In genomic region chr4:106562837-106563790, GRCm38 (mm10) we compare ENCODE assay signal across 8 mouse cellular contexts. TPM values are rescaled to one million over a fixed set of nuclear protein-coding genes. Genes with fewer than 3 reads are reported as not detected.
DNase-seq lines count a peak whose midpoint lies in the region; ATAC-seq and TF ChIP-seq lines count a peak whose summit lies in the region.

No protein-coding gene starts in this region.

- TF ChIP-seq POLR2A in bone marrow macrophage, adult 2 months (IDR thresholded peaks at IDR 0.05; ENCODE audit: borderline replicate concordance, low read depth, low read length), result no peak
- no peak for TF ChIP-seq POLR2A in kidney, adult 2 months (IDR thresholded peaks at IDR 0.05; ENCODE audit: low read depth, low read length)

- peaks cover 23% of the 10 kb centered on the region for H3K4me1 ChIP-seq in bone marrow macrophage, adult 2 months (ENCODE audit: control insufficient read depth, insufficient read depth, low read length)
- H3K4me1 ChIP-seq in embryonic facial prominence, embryonic 13.5 days, result peaks cover 32% of the 10 kb centered on the region
- H3K4me1 ChIP-seq in kidney, adult 2 months (ENCODE audit: control insufficient read depth, insufficient read depth, low read length), result peaks cover 17% of the 10 kb centered on the region
- H3K4me1 ChIP-seq in midbrain, embryonic 10.5 days, result peaks cover 46% of the 10 kb centered on the region

- peak overlapping the region; percentile 84 for H3K9ac ChIP-seq in embryonic facial prominence, embryonic 13.5 days

- DNase-seq in kidney, adult 2 months, result peak; percentile 80
- DNase-seq in midbrain, embryonic 10.5 days (ENCODE audit: low spot score), result peak; percentile 75
- DNase-seq in urinary bladder, postnatal 4 days (ENCODE audit: low spot score in 2 of 2), result no peak
- no peak for DNase-seq in adipocyte (ENCODE audit: low spot score)
- DNase-seq in urinary bladder, adult 2 months (ENCODE audit: low spot score), result no peak

- H3K27me3 ChIP-seq in embryonic facial prominence, embryonic 13.5 days, result no peaks in the 10 kb centered on the region
- no peaks in the 10 kb centered on the region for H3K27me3 ChIP-seq in kidney, adult 2 months (replicated peaks; ENCODE audit: control insufficient read depth, insufficient read depth, low read length)
- peaks cover 40% of the 10 kb centered on the region for H3K27me3 ChIP-seq in midbrain, embryonic 10.5 days (ENCODE audit: low read depth, poor library complexity, severe bottlenecking)

- WGBS in embryonic facial prominence, embryonic 13.5 days, result 56% methylated on average over 9 of the region's 9 CpGs
- WGBS in kidney, adult 2 months, result 53% methylated on average over 9 of the region's 9 CpGs
- WGBS in midbrain, embryonic 10.5 days, result 44% methylated on average over 9 of the region's 9 CpGs

- peak overlapping the region; percentile 83 for H3K4me2 ChIP-seq in embryonic facial prominence, embryonic 13.5 days

- 0 out of 2 replicates have a peak overlapping the region, but pooled peaks have one; percentile 18 for H3K27ac ChIP-seq in bone marrow macrophage, adult 2 months (ENCODE audit: insufficient read depth, low read depth, low read length)
- H3K27ac ChIP-seq in embryonic facial prominence, embryonic 13.5 days, result no peak overlapping the region
- 0 out of 2 replicates have a peak overlapping the region, but pooled peaks have one; percentile 29 for H3K27ac ChIP-seq in kidney, adult 2 months (ENCODE audit: insufficient read depth, low read depth, low read length)
- peak overlapping the region; percentile 53 for H3K27ac ChIP-seq in midbrain, embryonic 10.5 days (replicated peaks)

- peaks cover 39% of the 10 kb centered on the region for H3K36me3 ChIP-seq in embryonic facial prominence, embryonic 13.5 days
- H3K36me3 ChIP-seq in kidney, adult 2 months (ENCODE audit: control insufficient read depth, insufficient read depth, low read length), result no peaks in the 10 kb centered on the region; the same call in 1 of the 2 replicates
- H3K36me3 ChIP-seq in midbrain, embryonic 10.5 days, result peaks cover 52% of the 10 kb centered on the region

- TF ChIP-seq CTCF in bone marrow macrophage, adult 2 months (IDR thresholded peaks at IDR 0.05; ENCODE audit: low read depth, low read length), result no peak
- no peak for TF ChIP-seq CTCF in kidney, adult 2 months (conservative IDR thresholded peaks at IDR 0.05; ENCODE audit: insufficient read depth, insufficient read length, low read depth, low read length)

- H3K9me3 ChIP-seq in embryonic facial prominence, embryonic 13.5 days, result no peaks in the 10 kb centered on the region
- H3K9me3 ChIP-seq in midbrain, embryonic 10.5 days (replicated peaks), result no peaks in the 10 kb centered on the region

- peak overlapping the region; percentile 3; the same call in 1 of the 2 replicates for H3K4me3 ChIP-seq in bone marrow macrophage, adult 2 months (ENCODE audit: insufficient read depth, low read length)
- H3K4me3 ChIP-seq in embryonic facial prominence, embryonic 13.5 days, result peak overlapping the region; percentile 91
- H3K4me3 ChIP-seq in kidney, adult 2 months (ENCODE audit: insufficient read depth, low read depth, low read length), result peak overlapping the region; percentile 18; the same call in 1 of the 2 replicates
- peak overlapping the region; percentile 98 for H3K4me3 ChIP-seq in midbrain, embryonic 10.5 days

- ATAC-seq in embryonic facial prominence, embryonic 13.5 days (ENCODE audit: insufficient number of reproducible peaks, insufficient read depth, low FRiP score, low TSS enrichment, low read depth), result no peak
- no peak for ATAC-seq in CD4-positive, CD25-positive, alpha-beta regulatory T cell, adult 4 months

RNA-seq across cellular contexts. Expression of gene Dhcr24, which starts 2.3 kb away (rescaled TPM):
- polyA plus RNA-seq in bone marrow macrophage, adult 2 months (2012; ENCODE audit: insufficient read depth, insufficient read length, missing spikeins), result 16.5 and 17.1 TPM in 2 replicates
- polyA plus RNA-seq in embryonic facial prominence, embryonic 13.5 days (2015; fragmentation: Nextera tagmentation; extraction: Ambion mirVana), result 6.9 TPM in 2 replicates
- polyA plus RNA-seq in kidney, adult 2 months (2012; rRNA removed), result 242 and 276 TPM in 2 replicates
- polyA plus RNA-seq in midbrain, embryonic 10.5 days (2016; fragmentation: Nextera tagmentation; extraction: Ambion mirVana), result 11.0 and 11.9 TPM in 2 replicates
- 1 to 10 TPM; 2.6 to 3.0 TPM for polyA plus RNA-seq in CD4-positive, CD25-positive, alpha-beta regulatory T cell, adult 4 months (2017; shearing (Covaris generic))
- 52.0 and 55.7 TPM in 2 replicates for polyA plus RNA-seq in urinary bladder, adult 2 months (2012; rRNA removed)

RNA-seq across cellular contexts. Expression of gene Lexm, which starts 53.9 kb away (rescaled TPM):
- polyA plus RNA-seq in bone marrow macrophage, adult 2 months (2012; ENCODE audit: insufficient read depth, insufficient read length, missing spikeins), result not detected in 2 replicates
- not detected in 2 replicates for polyA plus RNA-seq in embryonic facial prominence, embryonic 13.5 days (2015; fragmentation: Nextera tagmentation; extraction: Ambion mirVana)
- not detected in 2 replicates for polyA plus RNA-seq in kidney, adult 2 months (2012; rRNA removed)
- polyA plus RNA-seq in midbrain, embryonic 10.5 days (2016; fragmentation: Nextera tagmentation; extraction: Ambion mirVana), result not detected in 2 replicates
- under 1 TPM in 1 of 2 experiments, not detected in 1; 0.40 TPM for polyA plus RNA-seq in CD4-positive, CD25-positive, alpha-beta regulatory T cell, adult 4 months (2017; shearing (Covaris generic))
- polyA plus RNA-seq in urinary bladder, adult 2 months (2012; rRNA removed), result 0.23 and 0.37 TPM in 2 replicates

RNA-seq across cellular contexts. Expression of gene Ttc22, which starts 59.1 kb away (rescaled TPM):
- polyA plus RNA-seq in bone marrow macrophage, adult 2 months (2012; ENCODE audit: insufficient read depth, insufficient read length, missing spikeins), result not detected in 2 replicates
- 1.8 TPM in 2 replicates for polyA plus RNA-seq in embryonic facial prominence, embryonic 13.5 days (2015; fragmentation: Nextera tagmentation; extraction: Ambion mirVana)
- polyA plus RNA-seq in kidney, adult 2 months (2012; rRNA removed), result 4.6 and 6.1 TPM in 2 replicates
- not detected in 2 replicates for polyA plus RNA-seq in midbrain, embryonic 10.5 days (2016; fragmentation: Nextera tagmentation; extraction: Ambion mirVana)
- polyA plus RNA-seq in CD4-positive, CD25-positive, alpha-beta regulatory T cell, adult 4 months (2017; shearing (Covaris generic)), result not detected
- 8.0 and 11.9 TPM in 2 replicates for polyA plus RNA-seq in urinary bladder, adult 2 months (2012; rRNA removed)

Comparison
In these comparisons a context has a peak if more than half of its experiments do, and no peak if none do; other contexts are left out.
1. H3K4me3 ChIP-seq: peak in every context shown above with its lines; median percentile 98 in midbrain, embryonic 10.5 days; 91 in embryonic facial prominence, embryonic 13.5 days; 18 in kidney, adult 2 months; 3 in bone marrow macrophage, adult 2 months.
2. DNase-seq: peak in kidney, adult 2 months (single experiment) and midbrain, embryonic 10.5 days (single experiment); none in urinary bladder, postnatal 4 days (0 of 2), adipocyte (single experiment) and urinary bladder, adult 2 months (single experiment).